Mouse (Mus musculus) thymus, postnatal 36 days (tissue): ENCODE measurements around the gene Krt82.
"Not testable (repeated sequence)": the region's sequence is repeated elsewhere in the genome, so short reads cannot be mapped to it uniquely, and the experiment has no call there.

Experiments
- DNase-seq, 2 experiments: peaks; one replicate each; pipeline ENCODE4 v3.0.0; 2022; ENCODE audit warnings: mixed read lengths in 2 of 2

Gene Krt82

DNA sequence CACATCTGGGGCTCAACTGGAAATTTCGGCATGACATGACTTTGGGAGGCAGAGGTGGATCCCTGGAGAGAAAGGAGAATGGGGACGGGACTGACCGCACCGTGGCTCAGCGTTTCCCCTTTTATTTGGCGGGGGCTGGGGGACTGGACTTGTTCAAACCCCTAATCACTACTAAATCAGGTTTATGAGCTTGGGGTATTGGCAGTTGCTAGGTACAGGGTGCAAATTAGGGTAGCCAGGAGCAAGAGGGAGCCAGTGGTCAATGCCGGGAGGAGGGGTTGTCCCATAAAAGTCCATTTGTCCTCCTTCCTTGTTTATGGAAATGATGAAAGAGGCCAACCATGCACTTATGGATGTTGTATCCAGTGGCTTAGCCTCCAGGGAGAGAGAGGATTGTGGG, at the start of gene Krt82:
TSS of gene Krt82 (minus strand) at position 101 of the 400 bp plus-strand sequence.
- DNase-seq = no peak

DNA sequence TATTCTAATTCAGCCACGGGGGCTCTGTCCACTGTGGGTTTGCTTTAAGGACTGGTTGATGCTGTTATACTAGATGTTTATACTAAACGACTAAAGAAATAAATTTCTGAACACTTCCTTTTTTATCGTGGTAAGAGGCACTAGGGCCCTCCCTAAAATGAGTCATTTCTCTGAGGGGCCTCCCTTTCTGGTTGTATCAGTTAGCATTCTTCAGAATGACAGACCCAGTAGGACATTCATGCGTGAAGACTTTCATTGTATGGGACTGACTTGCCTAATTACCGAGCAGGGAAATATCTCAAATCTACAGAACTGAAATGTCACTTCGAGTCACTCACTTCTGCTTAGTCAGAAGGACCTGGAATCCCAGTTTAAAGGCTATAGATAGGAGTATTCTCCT, 48.7 kb upstream of the Krt82 start:
- DNase-seq = no peak

DNA sequence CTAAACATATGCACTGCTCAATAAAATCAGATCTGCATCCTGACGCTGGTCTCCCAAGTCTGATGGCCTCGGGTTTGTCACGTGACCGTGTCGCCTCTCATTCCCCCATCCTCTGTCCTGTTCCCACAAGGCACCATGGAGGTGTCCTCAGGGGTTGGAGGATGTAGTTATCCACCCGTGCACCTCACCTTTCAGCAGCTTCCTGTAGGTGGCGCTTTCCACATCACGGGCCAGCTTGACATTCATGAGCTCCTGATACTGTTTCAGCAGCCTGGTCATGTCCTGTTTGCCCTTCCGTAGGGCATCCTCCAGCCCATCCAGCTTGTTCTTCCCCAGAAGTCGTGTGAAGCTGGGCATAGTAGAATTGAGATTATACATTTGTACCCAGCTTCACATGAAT, 37.7 kb upstream of the Krt82 start:
- peak in 1 of 2 experiments; percentile 8 for DNase-seq

DNA sequence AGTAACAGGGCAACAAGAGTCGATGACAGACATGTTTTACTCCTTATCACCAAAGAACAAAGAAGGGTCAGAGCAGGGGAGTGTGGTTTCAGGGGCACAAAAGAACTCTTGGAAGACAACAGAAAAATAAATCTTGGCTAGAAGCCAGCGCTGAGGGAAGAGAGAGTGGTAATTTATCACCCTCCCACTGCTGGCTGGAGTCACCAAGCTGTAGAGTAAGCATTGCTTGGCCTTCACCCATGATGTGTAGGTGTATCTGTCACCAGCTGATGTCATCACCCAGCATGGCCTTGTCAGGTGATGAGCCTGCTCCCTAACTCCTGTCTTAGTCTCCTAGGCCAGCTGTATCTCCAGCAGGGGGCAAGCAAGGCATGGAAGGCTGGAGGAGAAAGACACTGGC, 34.0 kb upstream of the Krt82 start:
- DNase-seq = no peak

DNA sequence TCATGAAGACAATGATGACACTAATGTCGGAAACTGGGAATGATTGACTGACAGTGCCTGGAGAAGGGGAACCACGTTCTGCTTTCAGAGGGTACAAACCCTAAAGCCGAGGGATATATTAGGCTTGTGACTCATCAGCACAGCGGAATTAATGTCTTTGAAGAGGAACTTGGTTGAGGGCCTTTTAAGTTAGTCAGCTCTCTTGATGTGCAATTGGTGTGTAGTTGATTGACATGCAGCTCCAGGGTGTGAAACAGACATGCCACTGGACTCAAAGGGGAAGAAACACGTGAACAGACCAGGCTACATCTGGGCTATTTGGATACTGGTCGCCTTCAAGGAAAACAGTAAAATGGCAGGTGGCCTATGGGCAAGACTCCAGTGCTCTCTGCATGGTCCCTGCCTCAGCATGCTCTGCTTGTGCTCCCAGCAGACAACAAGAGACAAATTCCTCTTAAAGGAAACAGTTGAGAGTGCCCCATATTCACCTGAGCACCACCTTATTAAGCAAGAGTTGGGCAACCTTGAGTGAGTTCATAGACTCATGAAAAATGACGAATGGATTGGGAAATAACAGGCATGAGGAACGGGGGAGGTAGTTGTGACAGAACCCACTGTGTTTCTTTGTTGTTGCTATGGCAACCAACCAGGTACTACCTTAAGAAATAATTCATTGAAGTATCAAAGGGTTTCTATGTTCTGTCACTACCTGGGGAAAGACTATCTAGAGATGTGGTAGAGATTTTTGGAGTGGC, 32.9 kb upstream of the Krt82 start:
- DNase-seq = no peak

DNA sequence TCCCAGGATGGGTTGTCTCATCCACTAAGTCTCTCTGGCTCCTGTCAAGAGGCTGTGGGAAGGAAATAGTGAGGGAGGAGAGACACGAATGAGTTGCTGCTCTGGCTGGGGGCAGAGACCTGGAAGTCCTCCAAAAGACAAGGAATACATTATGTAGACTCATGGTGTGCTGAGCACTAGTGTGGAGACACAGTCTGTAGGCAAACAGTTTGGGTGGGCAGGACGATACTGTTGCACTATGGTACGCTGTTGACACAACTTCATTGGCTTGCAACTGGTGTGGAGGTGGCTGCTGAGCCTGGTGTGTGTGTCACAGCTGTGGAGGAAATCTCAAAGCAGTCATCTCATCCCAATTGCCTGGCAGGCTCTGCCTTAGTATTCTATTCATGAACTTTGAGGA, 31.2 kb upstream of the Krt82 start:
- DNase-seq = no peak

DNA sequence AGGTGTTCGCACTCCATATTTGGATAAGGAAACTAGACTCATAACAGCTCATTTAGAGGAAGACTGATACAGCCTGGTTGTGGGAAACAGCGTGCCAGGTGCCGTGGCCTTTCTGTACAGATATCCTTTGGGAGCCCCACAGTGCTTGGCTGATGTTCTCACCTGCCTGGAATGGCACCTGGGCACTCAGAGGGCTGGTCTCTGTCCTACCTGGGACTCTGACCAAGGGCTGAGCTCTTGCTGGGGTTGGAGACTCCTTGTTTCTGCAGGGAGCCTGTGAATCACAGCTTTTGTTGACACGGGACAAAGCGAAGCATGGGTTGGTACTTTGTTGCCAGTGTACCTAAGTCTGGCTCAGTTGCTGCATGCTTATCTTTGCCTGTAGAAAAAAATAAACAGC, 25.0 kb upstream of the Krt82 start:
- no peak for DNase-seq

DNA sequence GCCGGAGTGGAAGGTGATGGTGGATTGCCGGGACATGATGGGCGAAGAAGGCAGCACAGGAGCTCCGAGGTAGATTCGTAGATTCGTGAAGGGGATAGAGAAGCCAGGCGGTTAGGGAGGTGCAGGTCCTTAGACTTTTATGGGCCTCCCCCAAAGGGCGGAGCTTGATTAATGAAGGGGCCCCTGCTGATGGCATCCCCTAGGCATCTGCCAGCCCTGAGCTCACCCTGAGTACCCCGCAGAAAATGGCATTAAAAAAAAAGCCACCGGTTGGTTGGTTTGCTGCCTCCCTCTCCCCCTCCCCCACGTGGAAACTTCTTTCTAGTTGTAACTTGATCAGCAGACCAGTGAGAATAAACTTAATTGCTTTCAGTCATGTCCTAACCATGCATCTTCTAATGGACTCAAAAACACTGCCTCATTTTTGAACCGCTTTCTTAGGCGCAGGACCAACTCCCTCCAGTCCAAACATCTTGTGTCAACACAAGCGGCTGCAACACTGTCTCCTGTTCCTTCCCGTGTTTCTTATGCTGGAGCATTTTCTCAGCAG, 23.4 kb upstream of the Krt82 start, which contains the start of gene Krt75:
TSS of gene Krt75 (minus strand) at position 109 of the 550 bp plus-strand sequence.
- DNase-seq = no peak

DNA sequence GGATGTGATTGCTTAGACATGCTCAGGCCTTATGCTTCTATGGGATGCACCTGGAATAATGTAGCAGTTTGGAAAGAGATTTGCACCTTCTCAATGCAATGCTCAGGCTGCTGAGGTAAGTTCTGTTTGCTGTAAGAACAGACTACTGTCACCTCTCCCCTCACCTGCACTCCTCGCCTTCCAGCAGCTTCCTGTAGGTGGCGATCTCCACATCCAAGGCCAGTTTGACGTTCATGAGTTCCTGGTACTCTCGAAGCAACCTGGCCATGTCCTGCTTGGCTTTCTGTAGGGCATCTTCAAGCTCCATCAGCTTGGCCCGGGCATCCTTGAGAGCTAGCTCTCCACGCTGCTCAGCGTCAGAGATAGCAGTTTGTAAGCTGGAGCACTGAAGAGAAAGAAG, 17.3 kb upstream of the Krt82 start:
- DNase-seq = peak; percentile 10 to 11

DNA sequence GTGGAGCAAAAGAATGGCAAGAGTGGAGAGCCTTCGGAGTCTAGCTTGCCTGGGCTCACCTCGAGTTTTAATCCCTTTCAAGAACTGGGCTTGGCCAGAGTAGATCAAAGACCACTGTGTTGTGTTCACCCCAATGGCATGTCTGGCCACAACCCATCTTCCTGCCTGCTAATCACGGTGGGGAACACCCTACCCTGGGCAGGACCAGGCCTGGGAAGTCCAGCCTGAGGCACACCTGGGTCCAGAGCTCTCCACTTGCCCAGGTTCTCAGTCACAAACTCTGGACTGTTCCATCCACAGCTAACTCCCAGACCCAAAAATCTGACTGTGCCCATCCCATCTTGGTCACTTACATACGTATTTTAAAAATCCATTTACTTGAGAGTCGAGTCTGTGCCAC, 12.4 kb upstream of the Krt82 start, which contains the start of gene Krt90:
TSS of gene Krt90 (minus strand) at position 101 of the 400 bp plus-strand sequence.
- DNase-seq = no peak

DNA sequence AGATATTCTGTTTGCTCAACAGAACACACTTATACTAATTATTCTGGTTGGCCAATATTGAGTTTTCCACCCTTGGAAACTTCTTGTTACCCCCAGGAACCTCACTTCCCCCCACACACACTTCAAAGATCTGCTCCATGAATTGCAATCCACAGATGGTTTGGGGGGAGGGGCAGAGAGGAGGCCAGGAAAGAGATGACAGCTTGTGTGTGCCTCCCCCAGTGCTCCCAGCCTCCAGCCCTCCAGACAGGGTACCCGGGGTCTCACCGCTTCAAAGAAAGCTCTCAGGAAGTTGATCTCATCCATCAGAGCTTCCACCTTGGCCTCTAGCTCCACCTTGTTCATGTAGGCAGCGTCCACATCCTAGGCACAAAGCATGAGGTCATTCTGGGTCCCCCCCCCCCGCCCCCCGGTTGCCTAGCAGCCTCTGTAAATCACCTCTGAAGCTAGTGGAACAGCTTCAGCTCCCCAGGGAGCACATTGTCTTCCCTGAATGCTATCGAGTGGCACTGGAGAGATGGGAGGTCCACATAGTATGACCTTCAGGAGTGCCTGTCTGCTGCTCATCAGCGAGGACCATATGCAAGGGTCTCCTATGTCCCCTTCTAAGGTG, 7.7 kb upstream of the Krt82 start:
- no peak for DNase-seq

DNA sequence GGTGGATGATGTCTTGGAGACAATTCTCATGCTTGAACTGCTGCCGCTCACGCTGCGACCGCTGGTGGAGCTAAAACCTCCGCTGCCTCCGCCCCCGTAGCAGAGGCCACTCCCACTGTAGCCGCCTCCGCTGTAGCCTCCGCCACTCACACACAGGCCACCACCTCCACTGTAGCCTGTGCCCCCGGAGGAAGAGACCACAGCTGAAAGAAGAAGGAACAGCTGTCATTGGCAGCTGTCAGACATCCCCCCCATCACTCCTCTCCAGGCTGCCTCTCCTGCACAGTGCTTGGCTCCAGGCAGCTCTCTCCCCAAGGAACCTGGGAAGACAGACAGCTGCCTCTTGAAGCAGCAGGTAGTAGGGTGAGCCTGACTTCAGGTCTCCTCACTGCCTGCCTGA, 2.7 kb upstream of the Krt82 start:
- DNase-seq = peak; percentile 57 to 69

DNA sequence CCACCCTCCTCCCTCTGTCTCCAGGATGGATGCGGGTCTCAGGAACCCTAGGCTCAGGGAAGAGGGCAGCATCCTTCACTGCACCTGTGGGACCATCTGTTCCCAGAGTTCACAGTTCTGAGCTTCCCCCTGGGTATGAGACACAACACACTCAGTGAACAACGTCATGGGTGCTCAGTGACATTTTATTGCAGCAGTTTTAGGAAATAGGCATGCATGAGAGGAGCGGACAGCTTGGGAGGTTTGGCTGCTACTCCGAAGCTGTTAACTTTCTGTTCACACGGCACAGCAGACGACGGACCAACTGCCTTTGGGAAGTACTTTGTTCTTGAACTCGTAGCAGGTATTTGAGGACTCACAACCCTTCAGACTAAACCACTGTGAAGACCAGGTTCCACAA, 1.7 kb upstream of the Krt82 start:
- no peak for DNase-seq

DNA sequence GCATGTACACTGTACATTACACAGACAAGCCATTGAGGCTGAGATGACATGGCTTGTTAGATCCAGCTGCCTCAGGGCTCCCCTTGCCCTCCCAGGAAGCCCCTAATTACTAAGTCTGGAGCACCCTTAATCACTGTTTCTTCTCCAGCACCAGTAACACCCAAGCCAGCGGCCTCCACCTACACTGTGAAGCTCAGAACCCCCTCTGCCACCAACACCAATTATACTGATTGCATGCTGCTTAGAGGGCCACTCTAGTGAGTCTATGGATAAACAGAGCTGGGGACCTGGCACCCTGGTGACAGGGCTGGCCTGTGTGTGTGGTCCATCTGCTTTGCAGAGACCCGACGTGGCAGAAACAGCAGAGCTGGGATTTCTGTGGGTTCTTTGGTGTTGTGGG, 6.0 kb downstream of the Krt82 start:
- no peak for DNase-seq

DNA sequence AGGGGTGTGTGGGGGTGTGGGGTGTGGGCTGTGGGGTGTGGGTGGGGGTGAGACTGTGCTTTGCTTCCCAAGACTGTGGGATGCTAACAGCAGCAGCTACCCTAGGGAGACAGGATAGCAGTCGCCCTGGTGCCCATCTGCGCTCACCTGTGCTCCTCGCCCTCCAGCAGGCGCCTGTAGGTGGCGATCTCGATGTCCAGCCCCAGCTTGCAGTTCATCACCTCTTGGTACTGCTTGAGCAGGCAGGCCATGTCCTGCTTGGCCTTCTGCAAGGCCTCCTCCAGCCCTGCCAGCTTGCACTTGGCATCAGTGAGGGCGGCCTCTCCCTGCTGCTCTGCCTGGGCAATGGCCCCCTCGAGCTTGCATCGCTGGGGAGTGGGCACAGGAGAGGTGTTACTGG, 7.9 kb downstream of the Krt82 start:
- peak in 1 of 2 experiments; percentile 12 for DNase-seq

DNA sequence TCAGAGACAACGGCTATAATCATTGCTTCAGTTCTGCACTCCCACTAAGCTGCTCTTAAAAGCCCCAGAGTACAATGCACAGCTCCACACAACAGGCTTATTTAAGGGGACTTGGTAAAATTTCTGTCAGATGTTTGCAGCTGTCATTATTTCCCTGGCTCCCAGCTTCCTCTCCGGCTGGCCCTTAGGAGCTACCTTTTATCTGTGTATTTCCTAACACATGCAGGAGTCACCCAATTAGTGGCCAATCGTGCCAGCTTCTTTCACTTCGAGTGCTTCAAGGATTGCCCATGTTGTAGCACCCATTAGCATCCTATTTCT, 11.9 kb downstream of the Krt82 start:
- DNase-seq = no peak

DNA sequence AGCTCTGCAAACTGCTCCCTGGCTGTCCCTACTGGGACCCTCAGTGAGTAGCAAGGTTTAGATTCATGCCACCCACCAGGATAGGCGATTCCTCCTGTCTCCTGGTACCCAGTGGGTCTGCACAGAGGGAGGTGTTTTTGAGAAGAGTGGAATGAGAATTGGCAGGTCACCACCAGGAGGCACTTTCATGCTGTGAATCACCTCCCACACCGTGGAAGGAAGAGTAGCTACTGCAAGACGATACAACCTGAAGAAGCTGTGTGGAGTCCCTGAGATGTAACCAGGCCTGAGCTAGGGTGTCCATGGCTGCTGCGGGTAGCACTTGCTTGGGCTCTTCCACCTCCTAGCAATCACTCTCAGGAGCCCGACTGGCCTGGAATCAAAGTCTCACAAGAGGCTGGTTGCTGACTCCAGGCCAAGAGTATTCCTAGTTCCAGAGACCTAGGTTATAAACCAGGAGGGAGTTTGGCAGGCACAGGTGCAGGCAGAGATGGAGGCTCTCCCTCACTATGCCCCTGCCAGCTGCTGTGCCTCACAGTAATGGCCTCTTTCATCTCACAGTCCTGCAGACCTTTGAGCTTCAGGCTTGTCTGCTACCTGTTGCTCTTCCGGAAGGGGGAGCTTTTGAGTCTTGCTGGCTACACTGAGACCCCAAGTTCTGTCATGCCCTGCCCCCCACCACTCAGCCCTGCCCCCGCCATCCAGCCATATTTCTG, 12.4 kb downstream of the Krt82 start:
- DNase-seq = no peak

DNA sequence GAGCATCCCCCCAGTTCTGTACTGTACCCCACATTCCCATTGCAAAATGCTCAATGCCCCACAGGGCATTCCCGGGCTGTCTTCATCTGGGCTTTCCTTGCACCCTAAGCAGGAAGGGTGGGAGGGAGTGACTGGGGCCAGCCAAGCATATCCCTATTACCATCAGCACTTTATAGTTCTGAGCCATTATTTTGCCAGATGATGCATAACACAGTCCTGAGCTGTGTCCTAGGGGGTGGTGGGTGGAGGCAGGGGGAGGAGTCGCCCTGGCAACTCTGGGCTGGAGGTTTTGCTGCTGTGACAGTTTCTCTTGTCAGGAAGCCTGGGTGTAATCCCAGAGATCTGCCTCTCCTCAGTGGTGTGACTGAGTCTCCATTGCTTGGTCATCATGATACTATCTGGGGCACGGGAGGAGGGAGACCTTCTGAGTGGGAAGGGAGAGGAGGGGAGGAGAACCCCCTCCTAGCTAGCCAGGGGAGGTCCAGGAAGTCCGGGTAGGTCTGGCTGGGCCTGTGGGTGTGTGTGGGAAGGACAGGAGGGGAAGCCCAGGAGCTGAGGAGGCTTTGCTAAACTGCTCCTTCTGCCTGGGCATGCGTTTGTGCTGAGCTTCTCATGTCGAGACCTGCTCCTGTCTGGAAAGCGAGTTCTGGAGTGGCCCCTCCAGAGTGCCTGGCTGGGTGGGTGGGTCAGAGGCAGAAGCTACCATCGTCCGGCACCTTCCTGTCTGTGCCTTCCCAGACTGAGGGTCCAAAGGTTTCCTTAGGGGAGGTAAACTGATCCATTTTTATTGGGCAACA, 14.2 kb downstream of the Krt82 start:
- no peak for DNase-seq

DNA sequence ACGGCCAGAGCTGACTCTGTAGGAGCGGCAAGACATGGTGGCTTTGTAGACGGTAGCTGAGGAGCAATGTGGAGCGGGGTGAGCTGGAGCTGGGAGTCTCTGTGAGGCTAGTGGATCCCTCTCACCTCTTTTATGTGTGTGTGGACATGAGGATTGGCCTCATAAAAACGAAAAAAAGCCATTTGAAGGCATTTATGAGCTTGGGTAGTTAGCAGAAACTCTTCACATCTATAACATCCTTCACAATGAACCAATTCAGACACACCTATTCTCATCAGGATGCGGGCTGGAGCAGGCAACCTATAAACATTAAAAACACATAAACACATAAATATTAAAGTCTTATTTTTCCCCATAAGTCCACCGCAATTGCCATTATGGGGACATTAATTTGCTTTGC, 17.7 kb downstream of the Krt82 start, which contains the start of gene Krt84:
TSS of gene Krt84 (minus strand) at position 101 of the 400 bp plus-strand sequence.
- no peak for DNase-seq

DNA sequence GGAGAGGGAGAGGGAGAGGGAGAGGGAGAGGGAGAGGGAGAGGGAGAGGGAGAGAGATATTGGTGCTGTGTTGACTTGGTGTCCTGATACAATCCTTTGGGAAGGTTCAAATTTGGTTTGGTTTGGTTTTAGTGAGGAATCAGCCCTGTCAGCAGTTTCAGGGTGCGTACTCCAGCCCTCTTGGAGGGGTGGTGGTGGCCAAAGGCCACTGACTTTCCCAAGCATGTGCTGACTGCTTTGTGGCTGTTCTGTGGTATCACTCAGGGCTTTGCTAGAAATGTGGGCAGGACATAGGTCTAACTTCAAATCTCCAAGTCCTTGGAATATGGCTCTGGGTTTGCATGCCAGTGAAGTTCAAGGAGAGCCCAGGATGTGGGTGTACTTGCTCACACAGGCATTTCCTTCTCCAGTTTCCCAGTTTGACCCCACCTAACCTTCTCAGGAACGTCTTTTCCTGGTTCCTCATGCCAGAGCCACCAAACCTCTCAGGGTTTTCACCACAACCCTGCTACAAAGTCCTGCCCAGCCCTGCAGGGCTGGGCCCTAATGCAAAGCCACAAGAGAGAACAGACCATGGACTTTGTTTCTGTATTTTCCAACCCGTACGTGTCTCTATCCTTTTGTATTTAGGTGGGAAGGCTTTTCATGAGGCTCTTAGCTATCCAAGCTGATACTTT, 27.8 kb downstream of the Krt82 start:
- DNase-seq = no peak

DNA sequence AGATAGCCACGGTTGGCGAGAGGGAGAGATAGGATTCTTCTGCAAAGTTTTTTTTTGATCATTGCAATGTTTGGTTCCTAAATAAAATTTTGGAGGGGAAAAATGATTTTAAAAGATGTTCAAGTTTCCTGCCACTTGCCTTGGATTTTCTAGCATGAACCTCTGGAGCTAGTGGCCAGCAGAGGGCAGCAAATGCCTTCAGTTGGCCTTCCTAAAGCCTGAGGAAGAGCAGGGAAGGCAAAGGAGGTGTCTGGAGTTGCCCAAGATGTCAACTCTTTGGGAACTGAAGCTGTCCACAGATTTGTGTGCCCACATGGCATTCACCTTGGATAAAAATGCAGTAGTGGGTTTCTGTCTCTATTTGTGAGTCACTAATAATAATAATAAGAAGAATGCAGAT, 30.7 kb downstream of the Krt82 start:
- DNase-seq = peak; percentile 35 to 44

DNA sequence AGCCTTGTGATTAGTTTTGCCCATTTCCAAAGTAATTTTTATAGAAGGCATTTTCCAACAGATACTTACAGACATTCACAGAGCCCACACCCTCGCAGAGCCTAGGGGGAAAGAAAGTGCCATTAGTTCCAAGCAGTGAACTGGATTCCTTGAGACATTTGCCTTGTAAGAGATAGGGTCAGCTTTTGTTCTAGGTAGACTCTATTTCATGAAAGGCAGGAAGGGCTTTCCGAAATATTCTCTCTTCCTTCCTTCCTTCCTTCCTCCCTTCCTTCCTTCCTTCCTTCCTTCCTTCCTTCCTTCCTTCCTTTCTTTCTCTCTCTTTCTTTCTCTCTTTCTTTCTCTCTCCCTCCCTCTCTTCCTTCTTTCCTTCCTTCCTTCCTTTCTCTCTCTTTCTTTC, 33.3 kb downstream of the Krt82 start, which contains the start of gene Gm49425:
TSS of gene Gm49425 (minus strand) at position 101 of the 400 bp plus-strand sequence.
- DNase-seq = not testable (repeated sequence)
